Mouse (Mus musculus): ENCODE results near the gene BC051019. TPM values are rescaled to one million over a fixed set of nuclear protein-coding genes. Genes with fewer than 3 reads are reported as not detected.

Gene BC051019
- polyA plus RNA-seq (2014; fragmentation: Nextera tagmentation; extraction: Ambion mirVana) = 0.70 TPM in 1 of 2 replicates, not detected in the other

DNA sequence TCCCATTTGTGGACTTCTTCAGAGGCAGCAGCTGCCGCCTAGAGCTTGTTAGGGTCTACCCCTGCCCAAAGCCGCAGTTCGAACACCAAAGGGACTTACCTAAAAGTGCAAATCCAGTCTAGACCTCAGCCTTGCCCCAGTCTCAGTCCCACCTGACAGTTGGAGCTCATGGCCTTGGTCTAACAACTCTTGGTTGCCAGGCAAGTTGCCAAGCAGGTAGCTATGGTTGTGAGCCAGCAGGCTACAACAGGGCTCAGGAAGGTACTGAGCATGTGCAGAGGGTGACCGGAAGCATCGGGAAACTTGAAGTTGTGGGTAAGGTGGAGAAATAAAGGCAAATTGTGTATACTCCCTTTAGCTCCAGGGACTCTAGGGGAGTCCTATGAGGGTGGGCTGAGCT lies at the start of gene BC051019:
BC051019 (minus strand) TSS at position 154 of the 400 bp plus-strand sequence.
- Histone ChIP-seq H3K4me1 (replicated peaks; ENCODE audit: control insufficient read depth, insufficient read depth, low read length) (no peaks in the 10 kb centered on the region), H3K4me3 (replicated peaks; ENCODE audit: low read length) (no peak within 1 kb of the TSS), H3K36me3 (replicated peaks; ENCODE audit: control insufficient read depth, insufficient read depth) (no peaks in the 10 kb centered on the region), H3K27ac (no peak within 1 kb of the TSS), H3K27me3 (ENCODE audit: control insufficient read depth, insufficient read depth, low read length) (no peaks in the 10 kb centered on the region), H3K9me3 (ENCODE audit: control insufficient read depth, low read length) (no peaks in the 10 kb centered on the region), H3K4me2 (replicated peaks) (no peak within 1 kb of the TSS), H3K9ac (no peak within 1 kb of the TSS)
- WGBS = 92% methylated on average over 5 of the region's 5 CpGs
- DNase-seq (ENCODE audit: low spot score) (no peak), ATAC-seq (ENCODE audit: low FRiP score) (no peak)

DNA sequence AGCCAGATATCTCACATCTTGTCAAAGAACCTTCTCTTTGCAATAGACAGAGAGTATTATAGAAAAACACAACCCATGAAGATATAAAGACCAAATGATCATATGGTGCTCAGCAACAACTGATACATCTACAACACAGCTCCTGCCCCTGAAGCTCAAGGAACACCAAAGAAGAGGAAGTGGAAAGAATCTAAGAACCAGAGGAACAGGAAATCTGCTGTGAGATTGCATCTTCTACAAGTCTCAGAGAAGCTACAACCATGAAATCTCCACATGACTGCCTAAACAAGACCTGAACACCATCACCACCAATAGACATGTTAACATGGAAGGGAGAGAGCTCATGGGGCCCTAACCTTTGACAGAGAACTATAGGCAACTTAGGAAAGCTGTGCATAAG lies 48.6 kb upstream of the BC051019 start:
- Histone ChIP-seq H3K4me2 (replicated peaks) (no peak overlapping the region), H3K9ac (no peak overlapping the region), H3K36me3 (replicated peaks; ENCODE audit: control insufficient read depth, insufficient read depth) (no peaks in the 10 kb centered on the region), H3K4me3 (replicated peaks; ENCODE audit: low read length) (no peak overlapping the region), H3K9me3 (ENCODE audit: control insufficient read depth, low read length) (no peaks in the 10 kb centered on the region), H3K4me1 (replicated peaks; ENCODE audit: control insufficient read depth, insufficient read depth, low read length) (no peaks in the 10 kb centered on the region), H3K27ac (no peak overlapping the region), H3K27me3 (ENCODE audit: control insufficient read depth, insufficient read depth, low read length) (no peaks in the 10 kb centered on the region)
- no peak for ATAC-seq (ENCODE audit: low FRiP score)
- no peak for DNase-seq (ENCODE audit: low spot score)

DNA sequence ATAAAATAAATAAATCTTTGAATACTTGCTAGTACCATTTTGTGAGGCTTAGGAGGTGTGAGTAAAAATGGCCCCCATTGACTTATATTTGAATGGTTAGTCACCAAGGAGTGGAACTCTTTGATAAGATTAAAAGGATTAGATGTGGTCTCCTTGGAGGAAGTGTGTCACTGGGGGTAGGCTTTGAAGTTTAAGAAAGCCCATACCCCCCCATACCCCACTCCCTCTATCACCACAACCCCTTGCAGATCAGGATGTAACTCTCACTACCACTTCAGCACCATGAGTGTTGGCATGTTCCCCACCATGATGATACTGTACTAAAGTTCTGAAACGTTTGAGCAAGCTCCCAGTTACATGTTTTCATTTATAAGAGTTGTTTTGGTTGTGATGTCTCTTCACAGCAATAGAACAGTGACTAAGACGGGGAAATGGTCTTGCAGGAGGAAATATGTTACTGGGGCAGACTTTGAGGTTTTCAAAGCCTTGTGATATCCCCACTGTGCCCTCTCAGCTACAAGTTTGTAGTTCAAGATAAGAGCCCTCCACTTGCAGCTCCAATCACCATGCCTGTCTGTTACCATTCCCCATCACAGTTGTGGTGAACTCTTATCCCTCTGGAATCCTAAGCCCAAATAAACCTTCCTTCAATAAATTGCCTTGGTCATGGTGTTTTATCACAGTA lies 45.2 kb upstream of the BC051019 start:
- WGBS = 62% methylated on average over 2 of the region's 2 CpGs

DNA sequence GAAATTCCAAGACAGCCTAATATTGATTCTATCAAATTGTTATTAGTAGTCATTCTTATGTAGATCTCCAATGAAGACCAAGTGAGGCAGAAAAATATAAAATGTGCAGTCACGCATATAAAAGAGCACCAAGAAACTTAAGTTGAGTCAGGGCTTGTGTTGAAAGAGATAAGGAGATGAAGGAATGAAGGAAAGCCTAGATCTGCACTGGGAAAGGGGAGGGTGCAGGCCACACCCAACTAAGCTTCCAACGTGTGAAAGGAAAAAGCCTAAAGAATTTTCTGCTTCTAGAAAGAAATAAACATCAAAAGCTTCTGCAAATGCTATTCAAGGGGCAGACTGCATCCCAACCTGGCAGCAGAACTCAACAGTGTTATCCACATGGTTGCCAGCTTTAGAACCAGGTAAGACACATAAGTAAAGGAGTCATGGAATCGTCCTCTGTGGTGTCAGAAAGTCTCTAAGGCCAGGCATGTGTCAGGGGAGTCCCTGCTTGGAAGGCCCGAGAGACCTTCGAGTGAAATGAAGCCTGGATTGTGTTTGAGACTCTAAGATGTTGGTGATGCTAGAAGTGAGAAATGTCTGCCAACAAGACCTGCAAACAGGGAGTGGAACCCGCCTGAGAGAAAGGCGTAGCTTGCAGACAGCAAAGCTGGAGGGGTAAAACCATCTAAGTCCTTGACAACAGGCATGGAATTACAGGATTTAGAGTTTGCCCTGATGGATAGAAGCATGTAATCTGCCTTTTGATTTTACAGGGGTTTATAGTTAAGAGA lies 44.1 kb upstream of the BC051019 start:
- Histone ChIP-seq H3K4me1 (replicated peaks; ENCODE audit: control insufficient read depth, insufficient read depth, low read length) (no peaks in the 10 kb centered on the region), H3K27ac (no peak overlapping the region), H3K9me3 (ENCODE audit: control insufficient read depth, low read length) (no peaks in the 10 kb centered on the region), H3K27me3 (ENCODE audit: control insufficient read depth, insufficient read depth, low read length) (no peaks in the 10 kb centered on the region), H3K36me3 (replicated peaks; ENCODE audit: control insufficient read depth, insufficient read depth) (no peaks in the 10 kb centered on the region), H3K9ac (no peak overlapping the region), H3K4me3 (replicated peaks; ENCODE audit: low read length) (no peak overlapping the region), H3K4me2 (replicated peaks) (no peak overlapping the region)
- DNase-seq (ENCODE audit: low spot score) (no peak), ATAC-seq (ENCODE audit: low FRiP score) (no peak)
- 83% methylated on average over 7 of the region's 7 CpGs for WGBS

More for the DNA sequence above, 45.2 kb upstream of the BC051019 start:
- Histone ChIP-seq H3K4me3 (replicated peaks; ENCODE audit: low read length) (no peak overlapping the region), H3K9ac (no peak overlapping the region), H3K36me3 (replicated peaks; ENCODE audit: control insufficient read depth, insufficient read depth) (no peaks in the 10 kb centered on the region), H3K27me3 (ENCODE audit: control insufficient read depth, insufficient read depth, low read length) (no peaks in the 10 kb centered on the region), H3K4me2 (replicated peaks) (no peak overlapping the region), H3K27ac (no peak overlapping the region), H3K9me3 (ENCODE audit: control insufficient read depth, low read length) (no peaks in the 10 kb centered on the region), H3K4me1 (replicated peaks; ENCODE audit: control insufficient read depth, insufficient read depth, low read length) (no peaks in the 10 kb centered on the region)
- DNase-seq (ENCODE audit: low spot score) (no peak), ATAC-seq (ENCODE audit: low FRiP score) (no peak)

DNA sequence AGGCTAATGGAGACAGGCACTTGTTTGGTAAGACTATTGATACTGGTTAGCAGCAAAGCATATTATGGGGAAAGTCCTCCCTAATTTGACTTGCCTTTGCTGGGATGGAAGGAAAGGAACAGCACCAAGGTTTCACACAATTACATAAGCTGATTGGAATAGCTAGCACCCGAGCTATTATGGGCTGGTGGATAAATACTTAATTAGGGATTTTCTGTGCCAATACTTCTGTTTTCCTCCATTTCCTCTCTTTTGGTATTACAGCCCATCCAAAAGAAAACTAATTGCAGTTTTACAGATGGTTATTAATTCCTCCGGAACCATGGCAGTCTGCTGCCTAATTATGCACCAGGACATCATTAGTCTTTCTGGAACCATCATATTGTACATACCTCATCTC lies 40.4 kb upstream of the BC051019 start:
- H3K4me2 ChIP-seq (replicated peaks) = no peak overlapping the region
- 74% methylated on average over 2 of the region's 2 CpGs for WGBS
- H3K4me1 ChIP-seq (replicated peaks; ENCODE audit: control insufficient read depth, insufficient read depth, low read length) = no peaks in the 10 kb centered on the region
- H3K27me3 ChIP-seq (ENCODE audit: control insufficient read depth, insufficient read depth, low read length) = no peaks in the 10 kb centered on the region
- H3K9ac ChIP-seq = no peak overlapping the region
- no peak overlapping the region for H3K4me3 ChIP-seq (replicated peaks; ENCODE audit: low read length)
- ATAC-seq (ENCODE audit: low FRiP score) = no peak
- no peak for DNase-seq (ENCODE audit: low spot score)
- H3K36me3 ChIP-seq (replicated peaks; ENCODE audit: control insufficient read depth, insufficient read depth) = no peaks in the 10 kb centered on the region
- no peaks in the 10 kb centered on the region for H3K9me3 ChIP-seq (ENCODE audit: control insufficient read depth, low read length)
- H3K27ac ChIP-seq = no peak overlapping the region

DNA sequence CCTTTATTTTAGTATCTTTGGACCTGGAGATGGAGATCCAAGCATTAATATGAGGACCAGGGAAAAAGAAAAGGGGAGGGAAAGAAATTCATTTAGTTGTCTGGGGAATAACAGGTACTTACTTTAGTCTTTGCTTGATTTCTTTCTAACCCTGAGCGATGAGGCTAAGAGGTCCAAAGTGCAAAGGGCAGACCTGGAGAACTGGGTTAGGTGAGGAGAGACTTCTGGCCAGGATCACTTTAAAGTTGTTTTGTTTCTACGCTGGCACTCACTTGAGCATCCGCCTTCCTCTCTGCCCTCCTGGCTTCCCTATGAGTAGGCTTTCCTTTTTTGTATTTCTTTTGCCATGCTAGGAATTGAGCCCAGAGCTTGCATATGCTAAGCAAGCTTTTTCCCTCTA lies 32.6 kb upstream of the BC051019 start:
- no peaks in the 10 kb centered on the region for H3K36me3 ChIP-seq (replicated peaks; ENCODE audit: control insufficient read depth, insufficient read depth)
- no peaks in the 10 kb centered on the region for H3K9me3 ChIP-seq (ENCODE audit: control insufficient read depth, low read length)
- H3K4me3 ChIP-seq (replicated peaks; ENCODE audit: low read length) = no peak overlapping the region
- 88% methylated on average over 3 of the region's 3 CpGs for WGBS
- ATAC-seq (ENCODE audit: low FRiP score) (no peak), DNase-seq (ENCODE audit: low spot score) (no peak)
- H3K4me1 ChIP-seq (replicated peaks; ENCODE audit: control insufficient read depth, insufficient read depth, low read length) = peaks cover 13% of the 10 kb centered on the region
- H3K9ac ChIP-seq = no peak overlapping the region
- no peak overlapping the region for H3K4me2 ChIP-seq (replicated peaks)
- no peak overlapping the region for H3K27ac ChIP-seq
- no peaks in the 10 kb centered on the region for H3K27me3 ChIP-seq (ENCODE audit: control insufficient read depth, insufficient read depth, low read length)

DNA sequence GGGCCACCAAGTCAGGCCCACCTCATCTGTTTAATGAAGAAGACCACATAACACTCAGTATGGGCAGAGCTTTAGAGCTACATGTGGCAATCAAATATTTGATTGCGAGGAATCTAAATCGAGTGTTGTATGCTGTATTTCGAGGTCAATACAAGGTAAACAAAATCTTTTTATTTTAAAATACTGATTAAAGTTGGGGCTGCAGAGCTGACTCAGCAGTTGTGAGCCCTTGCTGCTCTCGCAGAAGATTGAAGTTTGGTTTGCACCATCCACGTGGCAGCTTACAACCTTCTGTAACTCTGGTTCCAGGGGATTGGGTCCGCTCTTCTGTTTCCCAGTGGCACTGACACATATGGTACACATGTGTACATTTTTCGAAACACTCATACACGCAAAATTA lies 30.4 kb upstream of the BC051019 start:
- 93% methylated on average over 8 of the region's 8 CpGs for WGBS
- no peak overlapping the region for H3K27ac ChIP-seq
- H3K36me3 ChIP-seq (replicated peaks; ENCODE audit: control insufficient read depth, insufficient read depth) = no peaks in the 10 kb centered on the region; the same call in 1 of the 2 replicates
- H3K4me3 ChIP-seq (replicated peaks; ENCODE audit: low read length) = no peak overlapping the region
- ATAC-seq (ENCODE audit: low FRiP score) (no peak), DNase-seq (ENCODE audit: low spot score) (no peak)
- no peaks in the 10 kb centered on the region for H3K9me3 ChIP-seq (ENCODE audit: control insufficient read depth, low read length)
- H3K27me3 ChIP-seq (ENCODE audit: control insufficient read depth, insufficient read depth, low read length) = no peaks in the 10 kb centered on the region
- peaks cover 16% of the 10 kb centered on the region for H3K4me1 ChIP-seq (replicated peaks; ENCODE audit: control insufficient read depth, insufficient read depth, low read length)
- no peak overlapping the region for H3K4me2 ChIP-seq (replicated peaks)
- no peak overlapping the region for H3K9ac ChIP-seq

DNA sequence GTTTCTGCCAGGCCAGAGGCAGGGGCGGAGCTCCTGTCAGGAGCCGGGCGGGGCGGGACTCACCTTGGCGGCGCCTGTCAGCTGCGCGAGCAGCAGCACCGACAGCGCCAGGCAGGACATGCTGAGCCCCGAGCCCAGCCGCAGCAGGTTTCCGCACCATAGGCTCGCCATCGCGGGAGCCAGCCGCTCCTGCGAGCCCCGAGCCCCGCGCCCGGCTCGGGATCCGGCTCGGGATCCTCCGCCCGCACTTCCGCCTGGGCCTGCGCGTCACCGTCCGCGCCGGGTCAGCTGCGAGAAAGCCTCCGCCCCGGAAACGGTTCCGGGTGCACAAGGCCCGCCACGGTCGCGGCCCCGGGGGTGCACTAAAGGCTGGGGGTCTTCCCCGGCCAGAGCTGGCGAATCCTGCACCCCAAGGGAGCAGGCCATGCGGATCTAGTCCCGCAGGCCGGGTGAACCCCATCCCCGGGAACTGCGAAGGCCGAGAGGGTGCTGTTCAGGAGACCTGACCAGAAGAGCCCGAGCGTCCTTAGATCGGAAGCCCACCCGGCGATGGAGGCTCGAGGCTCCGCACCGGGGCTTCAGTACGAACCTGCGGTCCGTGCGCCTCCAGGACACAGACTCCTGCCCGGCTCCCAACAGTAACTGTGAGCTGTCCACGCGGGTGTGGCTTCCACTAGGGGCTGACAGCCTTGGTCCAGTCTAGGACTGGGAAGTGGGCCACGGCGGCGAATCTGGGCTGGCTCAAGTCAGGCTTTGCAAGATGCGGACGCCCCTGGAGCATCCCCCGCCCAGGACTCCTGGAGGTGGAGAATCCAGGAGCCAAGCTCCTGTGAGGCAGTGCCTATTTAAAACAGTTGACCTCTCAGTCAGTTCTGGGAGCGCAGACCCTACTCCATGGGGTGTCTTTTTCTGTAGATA lies 28.6 kb upstream of the BC051019 start, which contains the start of gene Tmem9b:
Tmem9b (minus strand) TSS at position 868 of the 918 bp plus-strand sequence.
- peak within 1 kb of the TSS; percentile 52 for H3K4me3 ChIP-seq (replicated peaks; ENCODE audit: low read length)
- no peaks in the 10 kb centered on the region for H3K9me3 ChIP-seq (ENCODE audit: control insufficient read depth, low read length)
- peak within 1 kb of the TSS; percentile 79 for H3K4me2 ChIP-seq (replicated peaks)
- peak within 1 kb of the TSS; percentile 84 for H3K27ac ChIP-seq
- no peaks in the 10 kb centered on the region; the same call in 1 of the 2 replicates for H3K36me3 ChIP-seq (replicated peaks; ENCODE audit: control insufficient read depth, insufficient read depth)
- peak within 1 kb of the TSS; percentile 80 for H3K9ac ChIP-seq
- peak; percentile 80 for DNase-seq (ENCODE audit: low spot score)
- peaks cover 16% of the 10 kb centered on the region for H3K4me1 ChIP-seq (replicated peaks; ENCODE audit: control insufficient read depth, insufficient read depth, low read length)
- under 1% methylated on average over 73 of the region's 74 CpGs for WGBS
- ATAC-seq (ENCODE audit: low FRiP score) = peak; percentile 95
- no peaks in the 10 kb centered on the region for H3K27me3 ChIP-seq (ENCODE audit: control insufficient read depth, insufficient read depth, low read length)

All from hindbrain, embryonic 14.5 days (tissue).